Comparison of ENCODE assay signal across 9 mouse cellular contexts in the genomic region with DNA sequence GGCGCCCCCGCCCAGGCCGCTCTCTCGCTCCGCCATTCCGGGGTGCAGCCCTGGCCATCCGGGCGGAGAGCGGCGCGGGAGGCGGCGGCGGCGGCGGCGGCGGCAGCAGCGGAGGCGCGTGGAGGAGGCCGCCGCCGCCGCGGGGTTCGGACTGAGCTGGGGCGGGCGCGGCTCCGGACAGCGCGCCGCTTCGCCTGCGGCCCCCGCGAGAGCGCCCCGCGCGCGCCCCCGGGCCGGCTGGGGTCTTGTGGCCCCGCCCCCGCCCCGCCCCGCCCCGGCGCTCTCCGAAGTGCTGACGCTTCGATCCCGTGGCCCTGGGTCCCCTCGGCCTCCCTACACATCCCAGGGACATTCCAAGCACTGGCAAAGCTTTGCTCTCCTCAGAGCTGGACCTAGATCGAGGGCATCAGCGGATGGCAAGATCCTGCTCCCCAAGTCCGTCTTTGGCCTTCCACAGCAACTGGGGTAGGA. TPM values are rescaled to one million over a fixed set of nuclear protein-coding genes. Genes with fewer than 3 reads are reported as not detected.
DNase-seq lines count a peak whose midpoint lies in the region; ATAC-seq and TF ChIP-seq lines count a peak whose summit lies in the region.
"Had no signal": no experiment of that assay in that cellular context is flagged by ENCODE, and none has a peak within 500 bp of the region (broad histone marks: within the 10 kb centered on the region; RNA-seq: fewer than 3 reads in every experiment).

A gene (minus strand): TSS at position 173 of the 471 bp plus-strand sequence.

- H3K4me1 ChIP-seq in E14TG2a.4 (replicated peaks; ENCODE audit: low read depth, low read length), result peaks cover 21% of the 10 kb centered on the region
- peaks cover 58% of the 10 kb centered on the region for H3K4me1 ChIP-seq in cerebellum, adult 2 months (ENCODE audit: control insufficient read depth, insufficient read depth, low read length)
- H3K4me1 ChIP-seq in neural tube, embryonic 11.5 days (ENCODE audit: control insufficient read depth, insufficient read depth, low read length), result peaks cover 19% of the 10 kb centered on the region

- TF ChIP-seq POLR2A in cerebellum, adult 2 months (IDR thresholded peaks at IDR 0.05; ENCODE audit: borderline replicate concordance, insufficient read depth, low read length), result peak; percentile 70; the same call in 1 of the 2 replicates

- ATAC-seq in granulocyte monocyte progenitor cell, adult 5-6 weeks (replicated peaks; ENCODE audit: poor library complexity, severe bottlenecking), result peak; percentile 48
- ATAC-seq in neural tube, embryonic 11.5 days (ENCODE audit: insufficient read depth, low FRiP score, low TSS enrichment), result peak; percentile 60

- no peaks in the 10 kb centered on the region for H3K9me3 ChIP-seq in E14TG2a.4 (ENCODE audit: low read length)
- H3K9me3 ChIP-seq in neural tube, embryonic 11.5 days (ENCODE audit: control insufficient read depth, low read length), result no peaks in the 10 kb centered on the region

- WGBS in cerebellum, adult 2 months, result 1% methylated on average over 49 of the region's 59 CpGs
- 1% methylated on average over 41 of the region's 59 CpGs for WGBS in neural tube, embryonic 11.5 days

- no peak for DNase-seq in gastrocnemius, postnatal 4 days (ENCODE audit: low spot score in 2 of 2)
- DNase-seq in gastrocnemius, adult 8-10 months (ENCODE audit: low spot score in 2 of 2), result no peak
- DNase-seq in cerebellum, adult 2 months, result peak; percentile 76 to 79
- peak; percentile 49 for DNase-seq in left cerebral cortex, postnatal 4 days
- peak; percentile 71 for DNase-seq in neural tube, embryonic 11.5 days (ENCODE audit: low spot score)
- no peak for DNase-seq in ovary, postnatal 14 days (ENCODE audit: low spot score)

- H3K27ac ChIP-seq in cerebellum, adult 2 months (ENCODE audit: insufficient read depth, low read length), result peak within 1 kb of the TSS; percentile 99
- H3K27ac ChIP-seq in neural tube, embryonic 11.5 days (ENCODE audit: low read depth, low read length), result no peak within 1 kb of the TSS; the same call in 1 of the 2 replicates

- peak within 1 kb of the TSS; percentile 86 for H3K9ac ChIP-seq in neural tube, embryonic 11.5 days (ENCODE audit: low read length)

- intact Hi-C loops in left cerebral cortex, postnatal 4 days (cut with DNase I), result no loop called here

- TF ChIP-seq CTCF in E14TG2a.4 (conservative IDR thresholded peaks at IDR 0.05; ENCODE audit: low read length), result no peak
- TF ChIP-seq CTCF in cerebellum, adult 2 months (IDR thresholded peaks at IDR 0.05; ENCODE audit: borderline replicate concordance, insufficient read depth, low read depth, low read length), result no peak

- H3K36me3 ChIP-seq in E14TG2a.4 (ENCODE audit: insufficient read depth, low read length), result peaks cover 32% of the 10 kb centered on the region
- H3K36me3 ChIP-seq in neural tube, embryonic 11.5 days (ENCODE audit: control insufficient read depth, insufficient read depth, low read length), result 0 out of 2 replicates have a peak, but pooled peaks cover 3% of the 10 kb centered on the region

- peak within 1 kb of the TSS; percentile 64 for H3K4me2 ChIP-seq in neural tube, embryonic 11.5 days (ENCODE audit: low read depth)

- H3K4me3 ChIP-seq in E14TG2a.4 (replicated peaks; ENCODE audit: low read length), result peak within 1 kb of the TSS; percentile 89
- peak within 1 kb of the TSS; percentile 86 for H3K4me3 ChIP-seq in cerebellum, adult 2 months (replicated peaks; ENCODE audit: insufficient read depth, low read depth, low read length)
- H3K4me3 ChIP-seq in neural tube, embryonic 11.5 days (ENCODE audit: low read depth, low read length), result peak within 1 kb of the TSS; percentile 72

- peaks cover 10% of the 10 kb centered on the region for H3K27me3 ChIP-seq in E14TG2a.4 (ENCODE audit: insufficient read depth, low read length)
- no peaks in the 10 kb centered on the region for H3K27me3 ChIP-seq in cerebellum, adult 2 months (ENCODE audit: control insufficient read depth, insufficient read depth, low read length)
- H3K27me3 ChIP-seq in neural tube, embryonic 11.5 days (ENCODE audit: control insufficient read depth, insufficient read depth, low read length), result no peaks in the 10 kb centered on the region

RNA-seq across cellular contexts. Expression of the gene that starts here (rescaled TPM):
- 10 to 100 TPM; 41.2 to 41.5 TPM for total RNA-seq in gastrocnemius, postnatal 4 days (2021)
- 1 to 10 TPM; 1.7 to 2.5 (median 2.3) TPM for total RNA-seq in gastrocnemius, adult 8-10 months (2022)
- 349 TPM in 2 replicates for polyA plus RNA-seq in cerebellum, adult 2 months (2012; rRNA removed)
- not detected in 2 replicates for total RNA-seq in granulocyte monocyte progenitor cell, adult 5-6 weeks (2014; fragmentation: Nextera tagmentation)
- not detected in 2 replicates for total RNA-seq in granulocyte monocyte progenitor cell, adult 5-6 weeks (2017)
- total RNA-seq in left cerebral cortex, postnatal 4 days (2021), result 100 to 1,000 TPM; 306 to 339 TPM
- polyA plus RNA-seq in neural tube, embryonic 11.5 days (2014; fragmentation: Nextera tagmentation; extraction: Ambion mirVana), result 39.1 and 44.2 TPM in 2 replicates
- total RNA-seq: neutrophil, adult 5-6 weeks had no signal

Comparison
In these comparisons a context has a peak if more than half of its experiments do, and no peak if none do; other contexts are left out.
1. RNA of the gene that starts here (total RNA-seq): 306 to 339 TPM in left cerebral cortex, postnatal 4 days and 41.2 to 41.5 TPM in gastrocnemius, postnatal 4 days; 1.7 to 2.5 TPM in gastrocnemius, adult 8-10 months and not detected in granulocyte monocyte progenitor cell, adult 5-6 weeks; every median in the first group is over 10 times any median in the second.
2. RNA of the gene that starts here (total RNA-seq): 306 to 339 TPM in left cerebral cortex, postnatal 4 days; 41.2 to 41.5 TPM in gastrocnemius, postnatal 4 days; every median in the first group is over 4 times any median in the second.
3. Peak in ATAC-seq in granulocyte monocyte progenitor cell, adult 5-6 weeks; RNA of the gene not detected or under 1 TPM.
4. DNase-seq: peak in cerebellum, adult 2 months (2 of 2), left cerebral cortex, postnatal 4 days (single experiment) and neural tube, embryonic 11.5 days (single experiment); none in gastrocnemius, postnatal 4 days (0 of 2), gastrocnemius, adult 8-10 months (0 of 2) and ovary, postnatal 14 days (single experiment).
5. Peak in every context shown above with its lines, with median percentiles within 50 percentile points of each other: H3K4me3 ChIP-seq.